Mouse (Mus musculus) CD4-positive, CD25-positive, alpha-beta regulatory T cell, adult 2 months (primary cell): Measurements from ENCODE around the gene Selenbp1.
"Not testable (repeated sequence)": the region's sequence is repeated elsewhere in the genome, so short reads cannot be mapped to it uniquely, and the experiment has no call there.

Source experiments
- DNase-seq: peaks from one replicate; pipeline ENCODE4 v3.0.0-alpha.2; 2012; ENCODE audit warnings: low read depth, low spot score

The Selenbp1 gene

DNA sequence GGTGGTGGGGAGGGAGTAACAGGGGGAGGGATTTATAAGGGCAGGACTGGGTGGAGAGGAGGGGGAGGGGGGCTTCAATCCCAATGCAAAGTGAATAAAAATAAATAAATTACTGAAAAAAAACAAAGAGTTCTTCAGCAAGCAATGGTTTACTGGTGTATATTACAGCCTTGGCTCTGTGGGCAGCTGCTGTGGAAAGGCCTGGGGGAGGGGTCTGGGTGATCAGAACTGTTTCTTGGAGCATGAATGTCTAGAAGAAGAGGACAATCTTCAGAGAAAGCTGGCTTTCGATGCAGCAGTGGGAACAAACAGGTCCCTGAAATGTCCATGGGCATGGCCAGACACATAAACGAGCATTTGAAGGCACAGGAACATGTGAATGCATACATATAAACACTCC is 577 bp upstream of the Selenbp1 start:
- DNase-seq, result not testable (repeated sequence)

DNA sequence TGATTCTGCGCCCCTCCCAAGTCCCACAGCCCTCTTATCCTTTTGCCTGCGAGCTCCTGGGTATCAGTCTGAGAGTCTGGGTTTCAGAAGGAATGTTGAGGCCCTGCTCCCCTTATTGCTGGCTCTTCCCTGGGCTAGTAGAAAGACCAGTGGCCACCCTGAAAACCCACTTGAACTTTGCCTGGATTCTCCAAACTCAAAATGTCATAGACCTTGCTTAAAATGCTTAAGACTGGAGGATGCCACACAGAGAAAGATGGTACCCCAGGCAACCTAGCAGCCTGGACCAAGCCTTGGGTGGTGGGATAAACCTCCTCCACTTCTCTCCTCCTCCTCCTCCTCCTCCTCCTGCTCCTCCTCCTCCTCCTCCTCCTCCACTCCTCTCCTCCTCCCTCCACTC is 748 bp downstream of the Selenbp1 start:
- not testable (repeated sequence) for DNase-seq

DNA sequence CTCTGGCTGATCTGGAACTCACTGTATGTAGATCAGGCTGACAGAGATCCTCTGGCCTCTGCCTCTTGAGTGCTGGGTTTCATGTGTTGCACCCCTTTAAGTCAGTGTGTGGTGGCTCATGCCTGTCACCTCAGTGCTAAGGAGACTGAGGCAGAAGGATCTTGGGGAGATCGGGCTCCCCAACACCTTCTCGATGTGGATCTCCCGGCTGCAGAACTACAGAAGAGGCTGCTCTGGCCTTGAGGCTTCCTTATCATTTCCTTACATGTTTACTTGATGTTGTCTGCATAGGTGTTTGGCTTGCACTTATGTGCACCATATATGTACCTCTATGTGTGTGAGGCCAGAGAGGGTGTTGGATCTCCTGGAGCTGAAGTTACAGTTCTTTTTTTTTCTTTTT is 1.7 kb downstream of the Selenbp1 start:
- DNase-seq, result not testable (repeated sequence)

DNA sequence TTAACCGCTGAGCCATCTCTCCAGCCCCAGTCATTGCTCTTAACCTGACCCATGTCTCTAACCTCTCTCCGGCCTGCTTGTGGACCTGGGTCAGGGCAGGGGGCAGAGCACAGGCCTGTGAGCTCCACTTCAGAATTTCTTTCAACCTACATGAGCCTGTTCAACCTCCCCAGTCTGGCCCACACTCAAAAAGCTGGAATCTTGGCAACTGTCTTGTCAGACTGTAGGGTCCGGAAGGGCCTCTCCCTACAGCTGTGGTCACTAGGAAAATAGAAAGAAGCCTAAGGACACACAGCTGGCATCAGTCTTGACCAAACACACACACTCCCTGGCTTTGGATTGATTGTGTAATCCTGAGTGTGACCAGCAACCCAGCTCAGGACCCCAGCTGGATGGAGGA is 2.5 kb downstream of the Selenbp1 start:
- DNase-seq, result not testable (repeated sequence)

GRCm38 (mm10) chr3:94936147-94936546 is 3.3 kb downstream of the Selenbp1 start:
- DNase-seq, result not testable (repeated sequence)

DNA sequence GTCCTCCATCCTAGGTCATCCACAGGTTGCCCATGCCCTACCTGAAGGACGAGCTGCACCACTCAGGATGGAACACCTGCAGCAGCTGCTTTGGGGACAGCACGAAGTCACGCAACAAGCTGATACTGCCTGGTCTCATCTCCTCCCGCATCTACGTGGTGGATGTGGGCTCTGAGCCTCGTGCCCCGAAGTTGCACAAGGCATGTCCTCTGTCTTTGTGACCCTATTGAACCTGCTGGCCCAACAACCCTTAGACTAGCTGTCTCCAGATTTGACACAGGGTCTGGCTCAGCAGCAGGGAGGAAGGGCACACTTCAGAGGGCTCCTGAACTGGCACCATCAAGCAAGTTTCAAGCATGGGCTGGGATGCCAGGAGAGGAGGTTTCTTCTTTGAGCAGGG is 4.3 kb downstream of the Selenbp1 start:
- DNase-seq, result not testable (repeated sequence)

DNA sequence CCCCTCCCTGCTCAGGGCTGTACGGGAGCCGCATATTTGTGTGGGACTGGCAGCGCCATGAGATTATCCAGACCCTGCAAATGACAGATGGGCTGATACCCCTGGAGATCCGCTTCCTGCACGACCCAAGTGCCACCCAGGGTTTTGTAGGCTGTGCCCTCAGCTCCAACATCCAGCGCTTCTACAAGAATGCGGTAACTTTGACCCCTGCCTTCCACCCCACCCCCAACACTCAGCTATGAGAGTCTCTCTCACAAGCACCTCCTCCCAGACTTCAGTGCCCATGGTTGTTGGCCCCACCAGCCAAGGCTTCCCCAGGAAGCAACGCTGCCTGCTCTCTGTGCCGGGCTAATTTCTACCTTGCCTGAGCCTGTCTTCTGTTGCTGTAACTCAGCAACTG is 7.2 kb downstream of the Selenbp1 start:
- DNase-seq, result not testable (repeated sequence)

- DNase-seq, result not testable (repeated sequence)
These were observed 9.5 kb downstream of the Selenbp1 start for GRCm38 (mm10) chr3:94942211-94942967.

DNA sequence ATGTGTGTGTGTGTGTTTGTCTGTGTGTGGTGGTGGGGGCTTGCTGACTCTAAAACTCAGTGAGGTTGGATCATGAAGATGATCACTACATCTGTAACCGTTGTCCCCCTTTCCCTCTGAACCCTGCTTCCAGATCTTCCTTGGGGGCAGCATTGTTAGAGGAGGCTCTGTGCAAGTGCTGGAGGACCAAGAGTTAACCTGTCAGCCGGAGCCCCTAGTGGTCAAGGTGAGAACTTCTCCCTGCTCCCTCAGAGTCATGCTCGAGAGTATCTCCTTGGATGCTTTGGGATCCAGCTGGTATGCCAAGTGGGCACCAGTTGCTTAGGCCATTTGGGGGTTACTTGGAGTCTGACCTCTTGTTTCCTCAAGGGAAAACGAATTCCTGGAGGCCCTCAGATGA is 10.8 kb downstream of the Selenbp1 start:
- not testable (repeated sequence) for DNase-seq

DNA sequence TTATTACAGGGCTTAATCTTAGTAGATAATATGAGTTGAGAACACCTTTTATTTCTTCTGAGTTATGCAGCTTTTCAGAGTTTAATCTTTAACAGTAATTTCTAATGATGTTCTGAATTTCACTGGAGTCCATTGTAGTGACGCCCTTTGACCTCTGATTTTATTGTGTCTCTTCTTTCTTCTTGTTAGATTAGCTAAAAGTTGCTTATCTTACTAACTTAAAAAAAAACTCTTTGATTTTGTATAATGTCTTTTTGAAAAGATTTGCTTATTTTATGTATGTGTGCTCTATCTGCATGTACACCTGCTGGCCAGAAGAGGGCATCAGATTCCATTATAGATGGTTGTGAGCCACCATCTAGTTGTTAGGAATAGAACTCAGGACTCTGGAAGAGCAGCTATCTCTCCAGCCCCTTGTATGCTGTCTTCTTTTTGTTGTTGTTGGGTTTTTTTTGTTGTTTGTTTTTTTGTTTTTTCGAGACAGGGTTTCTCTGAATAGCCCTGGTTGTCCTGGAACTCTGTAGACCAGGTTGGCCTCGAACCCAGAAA is 15.3 kb downstream of the Selenbp1 start:
- peak; percentile 76 for DNase-seq

DNA sequence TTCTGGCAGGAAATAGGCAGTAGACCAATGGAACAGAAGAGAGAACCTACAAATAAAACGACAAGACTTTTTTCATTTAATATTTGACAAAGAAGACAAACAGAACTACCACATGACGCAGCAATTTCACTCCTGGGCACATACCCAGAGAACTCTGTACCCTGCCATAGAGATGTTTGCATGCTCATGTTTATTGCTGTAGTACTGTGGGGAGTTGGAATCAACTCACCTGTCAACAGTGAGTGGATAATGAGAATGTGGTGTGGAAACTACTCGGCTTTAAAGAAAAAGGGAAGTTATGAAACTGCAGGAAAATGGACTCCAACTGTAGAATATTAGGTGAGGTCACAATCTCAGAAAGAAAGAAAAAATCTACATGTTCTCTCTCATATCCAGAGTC is 16.8 kb downstream of the Selenbp1 start:
- DNase-seq, result no peak

DNA sequence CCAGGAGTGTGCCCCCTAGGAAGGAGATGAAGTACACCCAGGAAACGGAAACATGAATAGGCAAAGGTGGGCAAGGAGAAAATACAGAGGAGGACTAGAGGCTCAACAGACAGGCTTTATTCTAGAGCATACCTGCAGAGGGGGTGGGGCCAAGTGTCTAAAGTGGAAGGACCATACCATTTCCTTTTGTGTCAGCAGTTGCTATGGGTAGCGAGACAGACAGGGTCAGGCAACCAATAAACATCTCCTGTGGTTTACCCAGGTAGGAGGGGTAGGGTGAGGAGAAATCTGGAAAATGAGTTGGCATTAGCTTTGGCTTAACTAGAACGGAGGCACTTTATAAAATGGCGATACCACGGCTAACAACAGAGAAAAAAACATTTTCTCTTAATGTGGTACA is 19.9 kb downstream of the Selenbp1 start:
- peak; percentile 80 for DNase-seq

- DNase-seq, result no peak
These were observed 20.5 kb downstream of the Selenbp1 start for GRCm38 (mm10) chr3:94953384-94953763.

DNA sequence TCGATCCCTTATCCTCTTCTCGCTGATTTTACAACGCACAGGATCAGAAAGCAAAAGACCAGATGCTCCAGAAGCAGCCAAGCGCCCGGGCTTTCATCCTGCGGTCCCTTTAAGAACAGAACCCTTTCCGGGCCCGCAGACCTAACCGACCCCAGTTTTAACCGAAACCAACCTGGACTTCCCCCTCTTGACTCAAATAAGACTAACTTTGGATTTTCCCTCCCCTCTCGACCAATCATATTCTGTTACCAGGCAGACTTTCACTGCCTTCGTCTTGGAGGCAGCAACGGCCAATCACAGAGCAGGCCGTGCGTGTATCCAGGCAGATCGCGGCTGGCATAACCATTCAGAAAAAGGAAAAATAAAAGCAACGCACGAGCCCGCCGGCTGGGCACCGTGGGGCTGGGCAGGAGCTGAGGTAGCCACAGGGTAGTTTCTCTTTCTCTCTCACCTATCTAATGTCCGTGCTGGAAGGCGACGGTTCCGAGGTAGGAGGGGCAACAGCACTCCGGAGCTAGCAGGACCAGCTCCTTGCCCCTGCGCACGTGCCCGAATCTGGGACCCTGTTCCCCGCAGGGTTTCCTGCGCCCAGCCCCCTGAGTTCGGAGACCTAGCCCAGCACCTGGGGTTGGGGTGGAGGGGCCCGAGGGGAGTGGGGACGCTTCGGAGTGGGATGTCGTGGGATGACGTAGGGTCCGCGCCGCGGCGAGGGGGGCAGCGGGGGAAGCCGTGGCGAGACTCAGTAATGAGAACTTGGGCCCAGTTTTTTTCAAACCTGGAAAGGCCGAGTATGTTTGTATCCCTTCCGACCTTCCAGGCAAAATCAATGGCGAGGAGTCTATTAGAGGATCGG is 21.1 kb downstream of the Selenbp1 start, which contains the start of gene Rfx5:
Gene Rfx5, plus strand, starts transcription at position 312 of the 853 bp plus-strand sequence.
- peak; percentile 97 for DNase-seq

- no peak for DNase-seq
These were observed 25.4 kb downstream of the Selenbp1 start for GRCm38 (mm10) chr3:94958295-94958694.

DNA sequence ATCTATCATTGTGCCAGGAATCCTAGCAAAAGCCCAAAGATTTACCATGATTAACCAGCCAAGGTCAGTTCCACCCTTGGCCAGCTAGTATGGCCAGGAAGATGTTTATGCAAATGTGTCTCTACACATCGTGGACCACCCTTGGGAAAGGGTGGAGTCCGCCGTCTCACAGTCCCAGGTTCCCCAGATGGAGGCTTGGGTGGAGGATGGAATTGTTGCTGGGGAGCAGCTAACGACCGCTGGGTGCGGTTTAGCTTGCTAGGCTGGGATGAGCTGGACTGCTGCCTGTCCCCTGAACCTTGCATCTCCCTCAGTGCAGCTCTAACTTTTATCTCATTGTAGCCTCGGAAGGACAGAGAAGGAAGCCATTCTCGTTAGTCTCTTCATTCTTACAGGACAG is 27.0 kb downstream of the Selenbp1 start:
- no peak for DNase-seq

GRCm38 (mm10) chr3:94960322-94960721 is 27.5 kb downstream of the Selenbp1 start:
- no peak for DNase-seq

DNA sequence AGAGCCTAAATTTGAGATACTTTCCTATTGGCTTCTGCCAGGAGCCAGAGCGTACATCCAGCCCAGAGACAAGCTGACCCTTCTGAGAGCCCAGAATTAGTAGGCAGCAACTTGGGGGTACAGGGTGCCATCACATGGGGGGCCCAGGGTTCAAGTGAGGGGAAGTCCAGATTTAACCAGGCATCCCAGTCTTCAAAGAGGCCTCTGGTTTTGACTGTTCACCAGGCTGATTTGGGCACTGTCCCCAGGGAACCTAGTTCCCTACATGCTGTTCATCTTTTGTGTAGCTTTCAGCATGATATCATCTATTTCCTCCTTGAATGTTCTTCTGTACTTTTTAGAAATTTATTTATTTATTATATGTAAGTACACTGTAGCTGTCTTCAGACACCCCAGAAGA is 32.1 kb downstream of the Selenbp1 start:
- DNase-seq, result no peak

DNA sequence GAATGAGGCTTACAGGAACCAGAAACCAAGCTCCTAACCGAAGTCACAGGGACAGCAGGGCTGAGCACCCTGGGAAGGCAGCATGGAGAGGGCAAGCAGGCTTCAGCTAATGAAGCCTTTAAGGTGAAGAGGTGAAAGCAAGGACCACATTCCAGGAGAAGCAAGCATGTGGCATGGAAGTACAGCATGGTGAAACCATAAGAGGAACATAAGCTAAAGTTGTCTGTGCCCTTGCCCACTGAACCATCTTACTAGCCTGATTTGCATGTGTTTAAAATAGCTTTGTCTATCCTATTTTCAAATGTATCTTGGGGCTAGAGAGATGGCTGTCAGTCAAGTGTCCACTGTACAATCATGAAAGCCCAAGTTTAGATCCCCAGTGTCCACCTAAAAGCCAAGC is 33.0 kb downstream of the Selenbp1 start:
- no peak for DNase-seq

DNA sequence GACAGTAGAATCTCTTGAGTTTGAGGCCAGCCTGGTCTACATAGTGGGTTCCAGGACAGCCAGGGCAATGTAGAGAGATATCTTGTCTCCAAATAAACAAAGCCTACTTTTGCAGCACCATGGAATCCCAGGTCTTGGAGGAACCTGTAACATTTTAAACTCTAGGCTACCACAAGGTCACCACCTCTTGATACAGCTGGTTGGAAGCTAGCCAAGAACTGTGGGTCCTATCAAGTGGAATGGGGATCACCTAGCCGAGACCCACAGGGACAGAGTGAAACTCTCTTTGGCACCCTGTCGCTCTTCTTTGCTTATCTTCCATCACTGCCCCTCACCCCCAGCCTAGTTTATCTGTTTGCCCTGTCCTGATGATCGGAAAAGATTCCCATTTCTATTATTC is 39.7 kb downstream of the Selenbp1 start:
- no peak for DNase-seq

DNA sequence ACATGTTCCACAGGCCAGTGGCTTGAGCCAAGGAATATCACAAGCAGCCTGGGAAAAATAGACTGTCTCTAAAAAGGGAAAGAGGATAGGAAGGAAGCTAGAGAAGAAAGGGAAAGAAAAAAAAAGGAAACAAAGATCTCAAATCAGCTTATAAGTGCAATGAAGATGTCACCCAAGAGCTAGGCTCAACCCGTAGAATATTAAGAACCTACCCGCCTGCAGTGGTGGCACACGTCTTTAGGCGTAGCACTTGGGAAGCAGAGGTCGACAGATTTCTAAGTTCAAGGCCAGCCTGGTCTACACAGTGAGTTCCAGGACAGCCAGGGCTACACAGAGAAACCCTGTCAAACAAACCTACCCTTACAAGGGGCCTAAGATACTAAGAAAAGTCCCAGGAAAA is 40.8 kb downstream of the Selenbp1 start:
- no peak for DNase-seq

- no peak for DNase-seq
These were observed 41.2 kb downstream of the Selenbp1 start for GRCm38 (mm10) chr3:94974026-94974527.
